Mouse (Mus musculus): ENCODE data around the gene Kcns3.

GRCm38 (mm10) chr12:11198026-11198425 lies 47.2 kb upstream of the Kcns3 start:
- TF ChIP-seq POLR2A (IDR thresholded peaks at IDR 0.05; ENCODE audit: extremely low read depth, insufficient read depth, low read length) (no peak), CTCF (IDR thresholded peaks at IDR 0.05; ENCODE audit: low read depth, low read length) (no peak)

Measured in liver, adult 2 months (tissue).